Mouse (Mus musculus) erythroid progenitor cell, adult 5-6 weeks (primary cell): ENCODE measurements around the gene Tnni1. TPM values are rescaled to one million over a fixed set of nuclear protein-coding genes. Genes with fewer than 3 reads are reported as not detected.

Experiments used
- ATAC-seq: replicated peaks from 2 replicates; pipeline ENCODE4 v1.8.0; 2016; ENCODE audit warnings: moderate number of reproducible peaks, mild to moderate bottlenecking, moderate TSS enrichment, inconsistent platforms; ENCODE audit not compliant: poor library complexity, low FRiP score, severe bottlenecking
- total RNA-seq, 2 experiments: library from RNA; stranded (forward) in 1 of 2; stranded (reverse) in 1 of 2; fragments of 150-400 nt in 1 of 2; fragments of 186-747, 209-891 nt in 1 of 2; gene quantifications; 2 replicates each; pipeline versions ENCODE4 v1.2.3 to v1.2.4; 2015 to 2017; ENCODE audit warnings: low replicate concordance in 2 of 2

The Tnni1 gene
- total RNA-seq, 2 experiments from 2014 or later = not detected

GRCm38 (mm10) chr1:135799109-135799627 lies 19.9 kb downstream of the Tnni1 start:
- no peak for ATAC-seq

GRCm38 (mm10) chr1:135800192-135800950 lies 21.1 kb downstream of the Tnni1 start:
- ATAC-seq = no peak

- ATAC-seq = no peak
These were observed 28.3 kb downstream of the Tnni1 start for GRCm38 (mm10) chr1:135807546-135807945.

GRCm38 (mm10) chr1:135810180-135810579 lies 30.9 kb downstream of the Tnni1 start:
- ATAC-seq = no peak

- peak; percentile 77 for ATAC-seq
These were observed 31.9 kb downstream of the Tnni1 start for GRCm38 (mm10) chr1:135811016-135811646.

GRCm38 (mm10) chr1:135812205-135812604 lies 33.0 kb downstream of the Tnni1 start:
- no peak for ATAC-seq

GRCm38 (mm10) chr1:135812618-135813017 lies 33.4 kb downstream of the Tnni1 start:
- no peak for ATAC-seq

- no peak for ATAC-seq
These were observed 33.8 kb downstream of the Tnni1 start for GRCm38 (mm10) chr1:135813071-135813470.

GRCm38 (mm10) chr1:135813687-135814395 lies 34.6 kb downstream of the Tnni1 start:
- no peak for ATAC-seq

- ATAC-seq = no peak
These were observed 35.3 kb downstream of the Tnni1 start for GRCm38 (mm10) chr1:135814531-135814930.

GRCm38 (mm10) chr1:135817595-135817994 lies 38.4 kb downstream of the Tnni1 start:
- no peak for ATAC-seq

- no peak for ATAC-seq
These were observed 39.4 kb downstream of the Tnni1 start, which contains the start of gene Lad1 for GRCm38 (mm10) chr1:135818481-135819086. Gene Lad1 (plus strand): TSS chr1:135818598.

GRCm38 (mm10) chr1:135820071-135820470 lies 40.8 kb downstream of the Tnni1 start:
- no peak for ATAC-seq

- ATAC-seq = no peak
These were observed 41.6 kb downstream of the Tnni1 start for GRCm38 (mm10) chr1:135820736-135821364.

- no peak for ATAC-seq
These were observed 42.5 kb downstream of the Tnni1 start for GRCm38 (mm10) chr1:135821780-135822179.

- 0 out of 2 replicates have a peak, but pooled peaks have one; percentile 43 for ATAC-seq
These were observed 49.7 kb downstream of the Tnni1 start for GRCm38 (mm10) chr1:135828918-135829317.

GRCm38 (mm10) chr1:135834206-135834859 lies 55.1 kb downstream of the Tnni1 start:
- ATAC-seq = no peak

GRCm38 (mm10) chr1:135834983-135835382 lies 55.7 kb downstream of the Tnni1 start:
- no peak for ATAC-seq
